Comparison of ENCODE assay signal across 24 mouse cellular contexts in genomic region chr14:13597204-13597603, GRCm38 (mm10).
"Had no signal": no experiment of that assay in that cellular context is flagged by ENCODE, and none has a peak within 500 bp of the region (broad histone marks: within the 10 kb centered on the region; RNA-seq: fewer than 3 reads in every experiment).

No protein-coding gene starts in this region.

- H3K9me3 ChIP-seq: heart, embryonic 10.5 days; heart, embryonic 12.5 days; hindbrain, embryonic 13.5 days; hindbrain, embryonic 15.5 days; kidney, embryonic 15.5 days; limb, embryonic 13.5 days; limb, embryonic 15.5 days had no signal

- H3K4me3 ChIP-seq: gastrocnemius, adult 2 months; heart, embryonic 10.5 days; heart, embryonic 12.5 days; hindbrain, embryonic 13.5 days; hindbrain, embryonic 15.5 days; kidney, embryonic 15.5 days; limb, embryonic 13.5 days; limb, embryonic 15.5 days had no signal

- H3K27me3 ChIP-seq: heart, embryonic 12.5 days; hindbrain, embryonic 13.5 days; hindbrain, embryonic 15.5 days; kidney, embryonic 15.5 days; limb, embryonic 13.5 days; limb, embryonic 15.5 days had no signal

- H3K4me2 ChIP-seq: heart, embryonic 12.5 days; hindbrain, embryonic 13.5 days; hindbrain, embryonic 15.5 days; kidney, embryonic 15.5 days; limb, embryonic 13.5 days; limb, embryonic 15.5 days had no signal

- H3K9ac ChIP-seq: heart, embryonic 12.5 days; hindbrain, embryonic 13.5 days; hindbrain, embryonic 15.5 days; kidney, embryonic 15.5 days; limb, embryonic 13.5 days; limb, embryonic 15.5 days had no signal

- H3K27ac ChIP-seq: gastrocnemius, adult 2 months; heart, embryonic 10.5 days; hindbrain, embryonic 13.5 days; hindbrain, embryonic 15.5 days; hindbrain, postnatal 0 days; kidney, embryonic 15.5 days; kidney, postnatal 0 days; limb, embryonic 13.5 days; limb, embryonic 15.5 days had no signal

- DNase-seq: gastrocnemius, adult 2 months; gastrocnemius, postnatal 10 days; gastrocnemius, postnatal 25 days; heart, adult 18-20 months; heart, postnatal 10 days; heart, postnatal 36 days; kidney, adult 11 months; kidney, adult 2 months; kidney, adult 9 months; kidney, postnatal 14 days; kidney, postnatal 36 days; layer of hippocampus, adult 9-11 months; layer of hippocampus, postnatal 36 days; left cerebral cortex, postnatal 4 days had no signal

- H3K36me3 ChIP-seq: heart, embryonic 10.5 days; heart, embryonic 12.5 days; hindbrain, embryonic 13.5 days; hindbrain, embryonic 15.5 days; kidney, embryonic 15.5 days; limb, embryonic 13.5 days; limb, embryonic 15.5 days had no signal

- ATAC-seq: hindbrain, postnatal 0 days; intestine, embryonic 16.5 days had no signal

- H3K4me1 ChIP-seq: heart, embryonic 10.5 days; heart, embryonic 12.5 days; hindbrain, embryonic 13.5 days; hindbrain, embryonic 15.5 days; kidney, embryonic 15.5 days; limb, embryonic 13.5 days; limb, embryonic 15.5 days had no signal
